Mouse (Mus musculus) stomach, postnatal 0 days (tissue): ENCODE data around the gene Trpv2. TPM values are rescaled to one million over a fixed set of nuclear protein-coding genes. Genes with fewer than 3 reads are reported as not detected.
A peak's percentile ranks its signal among the peaks of the same experiment; 100 is the strongest.
"Not testable (repeated sequence)": the region's sequence is repeated elsewhere in the genome, so short reads cannot be mapped to it uniquely, and the experiment has no call there.

ENCODE experiments used
- ATAC-seq: fragments of 200-750 bp; cut with Nextera tagmentation; 2 replicates; pipeline ENCODE4 v1.8.0; 2017; ENCODE audit not compliant: low FRiP score, low TSS enrichment
- DNase-seq: peaks from one replicate; pipeline ENCODE4 v3.0.0-alpha.2; 2016; ENCODE audit warnings: low spot score
- H3K27ac ChIP-seq: fragments of 300-500 bp; sonication (generic); replicated peaks from 2 replicates; pipeline ENCODE4 v1.5.1; 2014; ENCODE audit warnings: mild to moderate bottlenecking, control low read depth
- H3K27me3 ChIP-seq: fragments of 300-500 bp; sonication (generic); 2 replicates; pipeline ENCODE4 v1.6.1; 2014; ENCODE audit warnings: low read length; ENCODE audit not compliant: control insufficient read depth, insufficient read depth
- H3K36me3 ChIP-seq: fragments of 300-500 bp; sonication (generic); 2 replicates; pipeline ENCODE4 v1.6.1; 2014; ENCODE audit warnings: low read length, mixed read lengths; ENCODE audit not compliant: control insufficient read depth, insufficient read depth
- H3K4me1 ChIP-seq: fragments of 300-500 bp; sonication (generic); replicated peaks from 2 replicates; pipeline ENCODE4 v1.6.1; 2014; ENCODE audit warnings: antibody characterized with exemption; ENCODE audit not compliant: control insufficient read depth, insufficient read depth
- H3K4me2 ChIP-seq: fragments of 300-500 bp; sonication (generic); replicated peaks from 2 replicates; pipeline ENCODE4 v1.6.1; 2014; ENCODE audit warnings: low read depth, mild to moderate bottlenecking, control low read depth, moderate library complexity
- H3K4me3 ChIP-seq: fragments of 300-500 bp; sonication (generic); 2 replicates; pipeline ENCODE4 v1.5.1; 2014; ENCODE audit warnings: low read depth, low read length, control low read depth
- H3K9ac ChIP-seq: fragments of 300-500 bp; sonication (generic); 2 replicates; pipeline ENCODE4 v1.6.1; 2014; ENCODE audit warnings: mild to moderate bottlenecking, low read length, control low read depth, mixed read lengths
- H3K9me3 ChIP-seq: fragments of 300-500 bp; sonication (generic); 2 replicates; pipeline ENCODE4 v1.6.1; 2016; ENCODE audit warnings: low read length; ENCODE audit not compliant: control insufficient read depth
- CTCF ChIP-seq: IDR thresholded peaks from 2 replicates; pipeline ENCODE4 v1.5.1; 2016; ENCODE audit warnings: antibody characterized with exemption, low read depth, mild to moderate bottlenecking, moderate library complexity
- EP300 ChIP-seq: optimal IDR thresholded peaks from 2 replicates; pipeline ENCODE3; 2016; ENCODE audit warnings: antibody characterized with exemption
- WGBS: fragments of 180-500 bp; shearing (Covaris S2); extraction: QIAGEN DNeasy Blood & Tissue Kit; methylation state at CpG from one replicate; pipeline ENCODE4 v1.1.7; 2014; 5-methylcytosine and 5-hydroxymethylcytosine counted together
- polyA plus RNA-seq: library from polyadenylated mRNA; unstranded; fragments of >200 nt; fragmentation: Nextera tagmentation; extraction: Ambion mirVana; gene quantifications from 2 replicates; pipeline ENCODE4 v1.2.1, GENCODE M21; 2015

Gene Trpv2
- polyA plus RNA-seq, 1 experiment from 2014 or later = 11.0 TPM

GRCm38 (mm10) chr11:62647661-62648590, 73.6 kb downstream of the Trpv2 start, which contains the start of gene Lrrc75a:
Gene Lrrc75a (minus strand): TSS chr11:62648523.
- WGBS = 2% methylated on average over 44 of the region's 86 CpGs
- Histone ChIP-seq H3K9ac (peak within 1 kb of the TSS; percentile 78), H3K4me1 (peaks cover 14% of the 10 kb centered on the region), H3K9me3 (no peaks in the 10 kb centered on the region), H3K4me3 (peak within 1 kb of the TSS; percentile 72), H3K36me3 (no peaks in the 10 kb centered on the region), H3K4me2 (peak within 1 kb of the TSS; percentile 95), H3K27me3 (no peaks in the 10 kb centered on the region), H3K27ac (peak within 1 kb of the TSS; percentile 86)
- TF ChIP-seq CTCF = no peak
- TF ChIP-seq EP300 = no peak
- DNase-seq (no peak), ATAC-seq (peak; percentile 49)

- H3K4me1 ChIP-seq = peaks cover 8% of the 10 kb centered on the region
- peak within 1 kb of the TSS; percentile 86 for H3K27ac ChIP-seq
Observed at GRCm38 (mm10) chr11:62648591-62649391, 74.5 kb downstream of the Trpv2 start, which contains the start of gene Mmgt2. Gene Mmgt2 (plus strand): TSS chr11:62648664.

GRCm38 (mm10) chr11:62649803-62650202, 75.5 kb downstream of the Trpv2 start:
- not testable (repeated sequence) for H3K27ac ChIP-seq, DNase-seq, ATAC-seq, H3K4me1 ChIP-seq, H3K36me3 ChIP-seq, H3K4me3 ChIP-seq, H3K9me3 ChIP-seq, H3K9ac ChIP-seq, H3K27me3 ChIP-seq
- H3K4me2 ChIP-seq = peak overlapping the region; percentile 95
- 77% methylated on average over 4 of the region's 4 CpGs for WGBS

More at GRCm38 (mm10) chr11:62648591-62649391, 74.5 kb downstream of the Trpv2 start, which contains the start of gene Mmgt2:
- Histone ChIP-seq H3K27me3 (no peaks in the 10 kb centered on the region), H3K4me2 (peak within 1 kb of the TSS; percentile 95), H3K9ac (peak within 1 kb of the TSS; percentile 78), H3K4me3 (peak within 1 kb of the TSS; percentile 72), H3K36me3 (no peaks in the 10 kb centered on the region), H3K9me3 (no peaks in the 10 kb centered on the region)
- no peak for TF ChIP-seq EP300
- peak; percentile 93 for TF ChIP-seq CTCF
- WGBS = under 1% methylated on average over 31 of the region's 53 CpGs
- peak; percentile 98 for DNase-seq
- ATAC-seq = peak; percentile 95

Other genes starting within 250 kb of the Trpv2 start
- gene Pigl, start 116.0 kb upstream of the Trpv2 start, polyA plus RNA-seq = 5.6 and 5.8 TPM in 2 replicates
- gene Ncor1, start 115.9 kb upstream of the Trpv2 start, polyA plus RNA-seq = 82.2 and 84.6 TPM in 2 replicates
- 17.8 and 18.6 TPM in 2 replicates for gene Cenpv, start 35.2 kb upstream of the Trpv2 start, polyA plus RNA-seq
- gene Ubb, start 23.3 kb upstream of the Trpv2 start, polyA plus RNA-seq = 1,850 and 1,934 TPM in 2 replicates
- 7.3 and 8.4 TPM in 2 replicates for gene Lrrc75a, start 74.0 kb downstream of the Trpv2 start, polyA plus RNA-seq
- gene Mmgt2, start 74.2 kb downstream of the Trpv2 start, polyA plus RNA-seq = 30.2 and 35.9 TPM in 2 replicates
- 2.5 and 2.6 TPM in 2 replicates for gene Zfp287, start 157.4 kb downstream of the Trpv2 start, polyA plus RNA-seq
- gene Gm10428, start 178.6 kb downstream of the Trpv2 start, polyA plus RNA-seq = not detected in 2 replicates
- 4.6 and 5.5 TPM in 2 replicates for gene Zfp286, start 215.0 kb downstream of the Trpv2 start, polyA plus RNA-seq
- gene Trim16, start 245.7 kb downstream of the Trpv2 start, polyA plus RNA-seq = 23.4 and 25.0 TPM in 2 replicates